Mouse (Mus musculus): ENCODE measurements around the gene Olfr1178. TPM values are rescaled to one million over a fixed set of nuclear protein-coding genes. Genes with fewer than 3 reads are reported as not detected.

Olfr1178 gene
- total RNA-seq (2021), result not detected

DNA sequence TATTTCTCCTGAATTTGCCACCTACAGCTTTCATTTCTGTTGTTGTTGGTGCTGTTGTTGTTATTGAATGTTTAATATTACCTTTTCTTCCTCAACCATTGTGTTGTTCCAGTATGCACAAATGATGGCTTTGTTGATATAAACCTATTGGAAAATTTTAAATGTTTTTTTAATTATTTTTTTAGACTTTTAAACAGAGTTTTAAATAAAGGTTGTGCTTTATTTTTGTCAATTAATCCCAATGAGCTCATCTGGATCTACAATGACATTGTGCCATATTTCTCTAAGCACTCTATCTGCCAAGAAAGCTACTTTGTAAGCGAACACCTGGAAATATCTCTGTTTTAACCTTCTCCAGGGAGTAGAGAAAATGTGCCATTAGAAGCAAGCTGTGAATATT lies at the start of gene Olfr1178:
Gene Olfr1178, plus strand, starts transcription at position 301 of the 400 bp plus-strand sequence.
- no peak for DNase-seq (ENCODE audit: extremely low spot score in 1 of 2, low spot score in 1 of 2)

- no peak for DNase-seq (ENCODE audit: extremely low spot score in 1 of 2, low spot score in 1 of 2)
Observed at GRCm38 (mm10) chr2:88346392-88346791, 40.5 kb upstream of the Olfr1178 start, which contains the start of gene Olfr1177-ps. Gene Olfr1177-ps, minus strand, starts transcription at chr2:88346492.

- no peak for DNase-seq (ENCODE audit: extremely low spot score in 1 of 2, low spot score in 1 of 2)
Observed at GRCm38 (mm10) chr2:88356304-88356703, 30.6 kb upstream of the Olfr1178 start.

- DNase-seq (ENCODE audit: extremely low spot score in 1 of 2, low spot score in 1 of 2), result no peak
Observed at GRCm38 (mm10) chr2:88406353-88406752, 19.5 kb downstream of the Olfr1178 start, which contains the start of gene Olfr1179. Gene Olfr1179, minus strand, starts transcription at chr2:88406453.

- no peak for DNase-seq (ENCODE audit: extremely low spot score in 1 of 2, low spot score in 1 of 2)
Observed at GRCm38 (mm10) chr2:88419051-88419450, 32.2 kb downstream of the Olfr1178 start, which contains the start of gene Olfr1180. Gene Olfr1180, minus strand, starts transcription at chr2:88419151.

- no peak for DNase-seq (ENCODE audit: extremely low spot score in 1 of 2, low spot score in 1 of 2)
Observed at GRCm38 (mm10) chr2:88426071-88426470, 39.2 kb downstream of the Olfr1178 start, which contains the start of gene Olfr1181. Gene Olfr1181, minus strand, starts transcription at chr2:88426171.

DNA sequence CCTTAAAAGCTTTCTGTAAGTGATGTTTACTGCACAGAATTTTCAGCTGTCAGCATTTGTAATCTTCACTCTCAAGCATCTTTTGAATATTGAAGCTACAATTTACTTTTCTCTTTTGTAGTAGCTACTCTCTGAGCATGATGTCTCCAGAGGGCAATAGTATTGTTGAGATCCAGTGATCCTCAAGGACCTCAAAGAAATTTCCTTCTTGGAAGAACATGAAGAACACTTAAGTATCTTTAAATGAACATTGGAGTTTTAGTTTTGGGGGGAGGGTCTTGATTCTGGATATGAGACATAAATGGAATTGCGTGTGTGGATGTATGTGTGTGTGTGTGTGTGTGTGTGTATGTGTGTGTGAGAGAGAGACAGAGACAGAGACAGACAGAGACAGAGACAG lies 62.2 kb downstream of the Olfr1178 start, which contains the start of gene Gm13757:
Gene Gm13757, minus strand, starts transcription at position 101 of the 400 bp plus-strand sequence.
- DNase-seq (ENCODE audit: extremely low spot score in 1 of 2, low spot score in 1 of 2), result no peak

Other genes with a start within 250 kb of the Olfr1178 start
- gene Olfr1167, start 231.9 kb upstream of the Olfr1178 start, total RNA-seq (2021), result not detected
- not detected for gene Olfr1168, start 205.2 kb upstream of the Olfr1178 start, total RNA-seq (2021)
- not detected for gene Olfr1170, start 158.7 kb upstream of the Olfr1178 start, total RNA-seq (2021)
- not detected for gene Olfr1173, start 107.2 kb upstream of the Olfr1178 start, total RNA-seq (2021)
- gene Olfr1174-ps, start 71.9 kb upstream of the Olfr1178 start, total RNA-seq (2021), result not detected
- gene Olfr1175-ps, start 59.8 kb upstream of the Olfr1178 start, total RNA-seq (2021), result not detected
- gene Olfr1176, start 50.3 kb upstream of the Olfr1178 start, total RNA-seq (2021), result not detected
- not detected for gene Olfr1177-ps, start 40.6 kb upstream of the Olfr1178 start, total RNA-seq (2021)
- gene Olfr1179, start 19.4 kb downstream of the Olfr1178 start, total RNA-seq (2021), result not detected
- gene Olfr1180, start 32.1 kb downstream of the Olfr1178 start, total RNA-seq (2021), result not detected
- gene Olfr1181, start 39.1 kb downstream of the Olfr1178 start, total RNA-seq (2021), result not detected
- gene Gm13757, start 62.1 kb downstream of the Olfr1178 start, total RNA-seq (2021), result not detected
- not detected for gene Olfr1183, start 67.8 kb downstream of the Olfr1178 start, total RNA-seq (2021)
- not detected for gene Olfr1184, start 96.5 kb downstream of the Olfr1178 start, total RNA-seq (2021)
- gene Olfr1185-ps1, start 106.3 kb downstream of the Olfr1178 start, total RNA-seq (2021), result not detected
- gene Olfr1186, start 131.5 kb downstream of the Olfr1178 start, total RNA-seq (2021), result not detected
- not detected for gene Olfr1188, start 169.9 kb downstream of the Olfr1178 start, total RNA-seq (2021)
- gene Olfr1189, start 199.4 kb downstream of the Olfr1178 start, total RNA-seq (2021), result not detected